Mouse (Mus musculus): Measurements from ENCODE around the gene 1700003E16Rik. TPM values are rescaled to one million over a fixed set of nuclear protein-coding genes. Genes with fewer than 3 reads are reported as not detected.

1700003E16Rik gene
- total and polyA plus RNA-seq, 2 experiments from 2014 or later, result 10.2 to 12.7 TPM

GRCm38 (mm10) chr6:83165026-83165606 lies 8.9 kb downstream of the 1700003E16Rik start:
- ATAC-seq, result peak; percentile 16
- 0 out of 2 replicates have a peak, but pooled peaks cover 10% of the 10 kb centered on the region for H3K4me1 ChIP-seq (ENCODE audit: insufficient read depth, low read length)
- H3K27me3 ChIP-seq (ENCODE audit: insufficient read depth, low read length), result peaks cover 22% of the 10 kb centered on the region
- DNase-seq (ENCODE audit: low spot score), result no peak
- peak overlapping the region; percentile 63 for H3K4me3 ChIP-seq (ENCODE audit: low read length)
- peak overlapping the region; percentile 90 for H3K27ac ChIP-seq
- TF ChIP-seq CTCF (IDR thresholded peaks at IDR 0.05; ENCODE audit: low read depth), result no peak
- no peaks in the 10 kb centered on the region for H3K36me3 ChIP-seq (ENCODE audit: insufficient read depth, low read length)
- H3K4me2 ChIP-seq (ENCODE audit: low read depth, low read length), result peak overlapping the region; percentile 78
- 4% methylated on average over 6 of the region's 6 CpGs for WGBS
- peak overlapping the region; percentile 79 for H3K9ac ChIP-seq (replicated peaks; ENCODE audit: low read length)
- no peaks in the 10 kb centered on the region for H3K9me3 ChIP-seq (ENCODE audit: low read length)

DNA sequence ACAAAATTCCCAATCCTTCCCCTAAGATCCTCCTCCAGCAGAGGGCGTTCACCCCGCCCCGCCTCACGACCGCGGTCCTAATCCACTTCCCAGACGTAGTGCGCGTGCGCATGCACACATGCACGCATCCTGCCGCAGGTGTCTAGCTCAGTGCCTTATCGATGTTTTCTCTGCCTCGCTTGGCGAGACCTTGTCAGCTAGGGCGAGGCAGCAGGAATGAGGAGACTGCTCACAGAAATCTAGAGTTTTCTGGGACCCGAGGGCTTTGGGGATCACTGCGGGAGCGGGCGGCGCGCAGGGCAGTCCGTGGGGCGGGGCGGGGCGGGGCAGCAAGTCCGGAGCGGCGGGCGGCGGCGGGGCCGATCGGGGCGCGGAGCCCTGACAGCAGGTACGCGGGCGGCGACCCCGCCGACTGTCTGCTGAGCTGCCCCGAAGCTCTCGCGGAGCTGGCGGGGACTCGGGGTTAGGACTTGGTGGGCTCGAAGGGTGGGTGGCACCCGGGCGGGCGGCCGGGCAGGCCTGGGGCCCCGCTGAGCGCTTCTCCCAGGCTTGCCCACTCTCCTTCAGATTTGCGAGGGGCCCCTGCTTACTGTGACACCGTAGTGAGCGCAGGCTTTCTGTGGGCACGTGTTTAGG lies 9.5 kb downstream of the 1700003E16Rik start, which contains the start of gene Dctn1:
Gene Dctn1 (plus strand): TSS at position 314 of the 636 bp plus-strand sequence.
- no peaks in the 10 kb centered on the region for H3K36me3 ChIP-seq (ENCODE audit: insufficient read depth, low read length)
- H3K9ac ChIP-seq (replicated peaks; ENCODE audit: low read length), result peak within 1 kb of the TSS; percentile 79
- peak within 1 kb of the TSS; percentile 63 for H3K4me3 ChIP-seq (ENCODE audit: low read length)
- WGBS, result under 1% methylated on average over 57 of the region's 58 CpGs
- ATAC-seq (peak; percentile 86), DNase-seq (ENCODE audit: low spot score) (peak; percentile 98)
- H3K9me3 ChIP-seq (ENCODE audit: low read length), result no peaks in the 10 kb centered on the region
- peaks cover 16% of the 10 kb centered on the region; the same call in 1 of the 2 replicates for H3K27me3 ChIP-seq (ENCODE audit: insufficient read depth, low read length)
- H3K4me2 ChIP-seq (ENCODE audit: low read depth, low read length), result peak within 1 kb of the TSS; percentile 78
- TF ChIP-seq CTCF (IDR thresholded peaks at IDR 0.05; ENCODE audit: low read depth), result peak; percentile 91
- H3K4me1 ChIP-seq (ENCODE audit: insufficient read depth, low read length), result peaks cover 13% of the 10 kb centered on the region; the same call in 1 of the 2 replicates
- H3K27ac ChIP-seq, result peak within 1 kb of the TSS; percentile 90

GRCm38 (mm10) chr6:83166243-83166630 lies 10.0 kb downstream of the 1700003E16Rik start:
- Histone ChIP-seq H3K27me3 (ENCODE audit: insufficient read depth, low read length) (peaks cover 11% of the 10 kb centered on the region; the same call in 1 of the 2 replicates), H3K4me1 (ENCODE audit: insufficient read depth, low read length) (peaks cover 18% of the 10 kb centered on the region; the same call in 1 of the 2 replicates)

DNA sequence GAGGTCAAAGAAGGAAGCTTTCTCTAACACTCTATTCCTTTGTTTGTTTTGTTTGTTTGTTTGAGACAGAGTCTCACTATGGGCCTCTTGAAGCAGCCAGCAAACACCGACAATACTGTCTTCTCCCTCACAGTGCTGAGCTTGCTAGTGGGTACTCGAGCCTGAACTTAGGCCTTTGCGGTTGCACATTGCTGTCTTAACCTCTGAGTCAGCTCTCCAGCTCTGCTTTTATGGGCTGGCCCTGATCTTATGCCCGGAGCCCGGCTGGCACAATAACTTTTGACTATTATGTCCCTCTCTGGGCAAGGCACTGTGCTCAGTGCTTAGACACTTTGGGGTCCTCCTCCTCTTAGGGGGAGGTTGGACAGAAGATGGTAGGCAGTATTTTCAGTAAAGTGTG lies 13.7 kb downstream of the 1700003E16Rik start:
- H3K36me3 ChIP-seq (ENCODE audit: insufficient read depth, low read length), result no peaks in the 10 kb centered on the region
- H3K4me1 ChIP-seq (ENCODE audit: insufficient read depth, low read length), result peaks cover 24% of the 10 kb centered on the region; the same call in 1 of the 2 replicates
- 80% methylated on average over 5 of the region's 5 CpGs for WGBS
- TF ChIP-seq CTCF (IDR thresholded peaks at IDR 0.05; ENCODE audit: low read depth), result no peak
- H3K9me3 ChIP-seq (ENCODE audit: low read length), result no peaks in the 10 kb centered on the region
- no peak for ATAC-seq
- H3K9ac ChIP-seq (replicated peaks; ENCODE audit: low read length), result no peak overlapping the region
- no peak overlapping the region for H3K27ac ChIP-seq
- no peak for DNase-seq (ENCODE audit: low spot score)
- no peak overlapping the region for H3K4me3 ChIP-seq (ENCODE audit: low read length)
- no peaks in the 10 kb centered on the region for H3K27me3 ChIP-seq (ENCODE audit: insufficient read depth, low read length)
- no peak overlapping the region for H3K4me2 ChIP-seq (ENCODE audit: low read depth, low read length)

More at GRCm38 (mm10) chr6:83166243-83166630, 10.0 kb downstream of the 1700003E16Rik start:
- TF ChIP-seq CTCF (IDR thresholded peaks at IDR 0.05; ENCODE audit: low read depth), result peak; percentile 44; the same call in 1 of the 2 replicates
- DNase-seq (ENCODE audit: low spot score) (peak; percentile 49), ATAC-seq (peak; percentile 7; the same call in 1 of the 2 replicates)
- Histone ChIP-seq H3K36me3 (ENCODE audit: insufficient read depth, low read length) (no peaks in the 10 kb centered on the region), H3K9me3 (ENCODE audit: low read length) (no peaks in the 10 kb centered on the region), H3K9ac (replicated peaks; ENCODE audit: low read length) (peak overlapping the region; percentile 79), H3K4me2 (ENCODE audit: low read depth, low read length) (peak overlapping the region; percentile 78), H3K27ac (peak overlapping the region; percentile 90), H3K4me3 (ENCODE audit: low read length) (peak overlapping the region; percentile 63)
- under 1% methylated on average over 12 of the region's 12 CpGs for WGBS

- Histone ChIP-seq H3K4me2 (ENCODE audit: low read depth, low read length) (peak overlapping the region; percentile 55), H3K4me1 (ENCODE audit: insufficient read depth, low read length) (peaks cover 21% of the 10 kb centered on the region; the same call in 1 of the 2 replicates), H3K9me3 (ENCODE audit: low read length) (no peaks in the 10 kb centered on the region), H3K27me3 (ENCODE audit: insufficient read depth, low read length) (no peaks in the 10 kb centered on the region), H3K9ac (replicated peaks; ENCODE audit: low read length) (peak overlapping the region; percentile 24; the same call in 1 of the 2 replicates), H3K36me3 (ENCODE audit: insufficient read depth, low read length) (no peaks in the 10 kb centered on the region), H3K27ac (peak overlapping the region; percentile 65; the same call in 1 of the 2 replicates), H3K4me3 (ENCODE audit: low read length) (peak overlapping the region; percentile 33; the same call in 1 of the 2 replicates)
- TF ChIP-seq CTCF (IDR thresholded peaks at IDR 0.05; ENCODE audit: low read depth), result no peak
- peak; percentile 26 for DNase-seq (ENCODE audit: low spot score)
- ATAC-seq, result no peak
- WGBS, result 55% methylated on average over 5 of the region's 5 CpGs
These were observed 14.9 kb downstream of the 1700003E16Rik start for GRCm38 (mm10) chr6:83171063-83171462.

DNA sequence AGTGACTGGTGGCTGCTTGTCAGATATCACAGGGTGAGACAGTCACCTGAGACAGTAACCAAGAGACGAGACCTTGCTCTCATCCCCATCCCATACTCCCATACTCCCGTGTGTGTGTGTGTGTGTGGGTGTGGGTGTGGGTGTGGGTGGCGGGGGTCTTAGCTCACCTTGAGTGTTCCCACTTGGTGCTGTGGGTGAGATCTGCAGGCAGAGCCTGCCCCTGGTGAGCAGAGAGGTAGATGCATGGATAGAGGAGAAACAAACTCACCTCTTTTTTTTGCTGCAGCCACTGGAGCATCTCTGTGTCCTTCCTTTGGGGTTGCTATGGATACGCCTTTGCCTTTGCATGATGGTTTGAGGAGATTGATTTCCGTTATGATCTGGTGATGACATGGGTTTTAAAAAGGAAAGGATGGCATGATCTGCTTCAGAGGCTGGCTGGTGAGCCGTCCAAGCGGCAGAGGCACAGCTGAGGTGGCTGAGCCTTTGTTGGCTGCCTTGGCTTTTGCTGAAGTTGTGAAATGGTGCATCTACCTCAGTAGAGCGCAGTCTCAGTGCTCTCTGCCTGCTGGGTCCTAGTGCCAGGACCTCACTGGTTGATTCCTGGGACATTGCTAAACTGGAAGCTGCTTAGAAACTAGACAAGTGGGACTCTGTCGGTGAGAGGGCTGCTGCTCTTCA lies 16.2 kb downstream of the 1700003E16Rik start:
- peak; percentile 80 for ATAC-seq
- Histone ChIP-seq H3K36me3 (ENCODE audit: insufficient read depth, low read length) (no peaks in the 10 kb centered on the region), H3K4me1 (ENCODE audit: insufficient read depth, low read length) (peaks cover 14% of the 10 kb centered on the region; the same call in 1 of the 2 replicates), H3K4me2 (ENCODE audit: low read depth, low read length) (peak overlapping the region; percentile 55), H3K4me3 (ENCODE audit: low read length) (peak overlapping the region; percentile 33), H3K9me3 (ENCODE audit: low read length) (no peaks in the 10 kb centered on the region), H3K27me3 (ENCODE audit: insufficient read depth, low read length) (no peaks in the 10 kb centered on the region), H3K9ac (replicated peaks; ENCODE audit: low read length) (peak overlapping the region; percentile 25; the same call in 1 of the 2 replicates), H3K27ac (peak overlapping the region; percentile 81)
- TF ChIP-seq CTCF (IDR thresholded peaks at IDR 0.05; ENCODE audit: low read depth), result peak; percentile 4; the same call in 1 of the 2 replicates
- WGBS, result 44% methylated on average over 9 of the region's 9 CpGs
- DNase-seq (ENCODE audit: low spot score), result peak; percentile 73
